Mouse (Mus musculus): ENCODE data around the gene Tcaim. TPM values are rescaled to one million over a fixed set of nuclear protein-coding genes. Genes with fewer than 3 reads are reported as not detected.
"Not testable (repeated sequence)": the region's sequence is repeated elsewhere in the genome, so short reads cannot be mapped to it uniquely, and the experiment has no call there.

The Tcaim gene
- total RNA-seq, 2 experiments from 2014 or later: 11.3 to 11.5 TPM

GRCm38 (mm10) chr9:122847811-122848311, 42.5 kb downstream of the Tcaim start:
- intact Hi-C loops (cut with DNase I); DNase-seq: not testable (repeated sequence)

DNA sequence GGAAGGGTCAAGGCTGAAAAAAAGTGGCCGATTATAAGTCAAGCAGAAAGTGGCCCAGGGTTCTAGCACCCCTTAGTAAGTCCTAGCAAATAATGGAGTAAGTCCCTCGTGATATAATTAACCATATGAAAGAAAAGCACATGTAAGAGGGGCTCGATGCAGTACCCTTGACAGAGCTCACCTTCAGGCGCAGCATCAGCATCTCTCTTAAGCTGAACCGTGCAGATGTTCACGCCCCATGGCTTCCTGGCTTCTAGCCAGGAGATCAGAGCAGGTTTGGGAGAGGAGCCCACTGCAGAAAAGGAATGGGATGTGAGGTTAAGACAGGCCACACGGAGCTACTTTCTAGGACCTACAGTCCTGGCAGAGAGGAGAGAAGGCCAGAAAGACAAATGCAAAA, 49.2 kb downstream of the Tcaim start:
- intact Hi-C loops (cut with DNase I): no loop called here

DNA sequence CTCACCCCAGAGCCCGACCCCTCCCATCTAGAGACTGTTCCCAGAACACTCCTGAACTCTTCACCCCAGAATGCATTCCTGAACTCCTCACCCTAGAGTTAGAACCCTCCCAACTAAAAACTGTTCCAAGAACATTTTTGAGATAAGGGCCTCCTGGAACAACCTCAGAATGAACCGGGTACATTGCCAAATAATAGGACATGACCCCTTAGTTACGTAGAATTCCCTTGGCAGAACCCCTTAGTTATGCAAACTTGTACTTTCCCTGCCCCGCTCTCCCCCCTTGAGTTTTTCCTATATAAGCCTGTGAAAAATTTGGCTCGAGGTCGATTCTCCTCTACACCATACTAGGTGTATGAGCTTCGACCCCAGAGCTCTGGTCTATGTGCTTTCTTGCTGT, 49.8 kb downstream of the Tcaim start:
- DNase-seq; intact Hi-C loops (cut with DNase I): not testable (repeated sequence)

More for the DNA sequence above, 49.2 kb downstream of the Tcaim start:
- DNase-seq: no peak

DNA sequence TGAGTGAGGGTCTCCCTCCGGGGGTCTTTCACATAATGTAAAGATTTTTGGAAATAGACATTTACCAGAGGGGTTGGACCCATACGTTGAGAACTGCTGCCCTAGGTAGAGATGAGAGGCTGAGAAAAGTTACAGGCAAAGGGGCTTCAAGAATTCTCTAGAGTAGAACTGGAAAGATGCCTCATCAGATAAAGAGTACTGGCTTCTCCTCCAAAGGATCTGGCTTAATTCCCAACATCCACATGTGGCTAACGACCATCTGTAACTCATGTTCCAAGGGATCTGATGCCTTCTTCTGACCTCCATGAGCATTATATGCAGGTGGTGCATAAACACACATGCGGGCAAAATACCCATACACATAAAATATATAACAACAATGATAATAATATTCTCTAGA, 50.3 kb downstream of the Tcaim start:
- intact Hi-C loops (cut with DNase I): no loop called here

GRCm38 (mm10) chr9:122856716-122857115, 51.4 kb downstream of the Tcaim start:
- intact Hi-C loops (cut with DNase I): no loop called here
- DNase-seq: no peak

More for the DNA sequence above, 50.3 kb downstream of the Tcaim start:
- DNase-seq: no peak

GRCm38 (mm10) chr9:122860752-122861151, 55.4 kb downstream of the Tcaim start:
- DNase-seq: no peak

DNA sequence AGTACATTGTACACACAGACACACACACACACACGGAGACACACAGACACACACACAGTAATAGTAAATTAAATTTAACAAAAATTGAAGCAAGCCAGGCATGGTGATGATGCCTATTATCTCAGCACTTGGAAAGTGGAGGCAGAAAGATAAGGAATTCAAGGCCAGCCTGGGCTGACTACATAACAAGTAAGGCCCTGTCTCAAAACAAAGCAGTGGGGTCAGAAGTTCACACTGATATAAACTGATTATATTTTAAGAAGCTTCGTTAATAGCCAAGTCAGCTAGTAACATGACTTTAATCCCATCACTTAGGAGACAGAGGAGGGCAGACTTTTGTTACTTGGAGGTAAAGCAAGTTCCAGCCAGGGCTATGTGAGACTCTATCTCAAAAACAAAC, 58.4 kb downstream of the Tcaim start:
- intact Hi-C loops (cut with DNase I): no loop called here
- no peak for DNase-seq

More at GRCm38 (mm10) chr9:122860752-122861151, 55.4 kb downstream of the Tcaim start:
- intact Hi-C loops (cut with DNase I): no loop called here

- no peak for DNase-seq
- intact Hi-C loops (cut with DNase I): no loop called here
Observed at GRCm38 (mm10) chr9:122864848-122865247, 59.5 kb downstream of the Tcaim start.

DNA sequence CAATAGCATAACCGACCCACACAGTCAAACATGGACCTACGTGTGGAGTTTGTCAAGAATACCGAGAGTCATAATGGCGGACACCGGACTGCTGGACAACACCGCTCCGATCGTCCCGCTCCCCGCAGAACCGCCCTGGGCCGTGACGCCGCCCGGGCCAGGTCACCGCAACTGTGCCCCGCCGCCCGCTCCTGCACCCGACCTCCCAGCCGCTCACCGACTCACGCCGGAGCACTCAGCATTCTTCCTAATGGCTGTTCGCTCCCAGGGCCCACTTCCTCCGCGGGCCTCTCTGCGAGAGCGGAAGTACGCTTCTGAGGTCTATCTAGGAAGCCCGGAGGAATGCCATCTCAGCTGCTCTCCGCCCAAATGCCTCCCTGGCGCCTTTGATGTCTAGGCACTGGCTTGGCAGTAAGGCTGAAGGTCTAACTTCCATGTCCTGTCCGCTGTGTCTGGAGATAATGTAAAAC, 60.4 kb downstream of the Tcaim start, which contains the start of gene Zfp445:
Zfp445 (minus strand) TSS at position 310 of the 470 bp plus-strand sequence.
- peak; percentile 78 for DNase-seq
- intact Hi-C loops (cut with DNase I): no loop called here

GRCm38 (mm10) chr9:122866192-122866591, 60.9 kb downstream of the Tcaim start:
- no peak for DNase-seq
- intact Hi-C loops (cut with DNase I): no loop called here

- DNase-seq: no peak
- intact Hi-C loops (cut with DNase I): no loop called here
Observed at GRCm38 (mm10) chr9:122872595-122872994, 67.3 kb downstream of the Tcaim start.

DNA sequence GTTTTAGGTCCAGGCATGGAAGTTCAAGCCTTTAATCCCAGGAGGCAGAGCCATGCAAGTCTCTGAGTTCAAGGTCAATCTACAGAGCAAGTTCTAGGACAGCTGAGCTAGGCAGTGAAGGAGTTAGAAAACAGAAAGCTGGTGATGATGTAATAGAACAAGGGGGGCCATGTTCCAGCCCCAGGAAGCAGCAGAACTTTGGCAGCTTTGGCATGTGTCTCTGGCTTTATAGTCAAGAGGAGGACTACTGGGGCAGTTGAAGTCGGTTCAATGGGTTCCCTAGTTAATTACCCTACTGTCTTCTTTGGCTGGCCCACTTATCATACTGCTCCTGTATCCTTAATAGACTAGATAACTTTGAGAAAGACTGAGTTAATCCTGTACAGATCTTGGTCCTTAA, 69.3 kb downstream of the Tcaim start:
- intact Hi-C loops (cut with DNase I): no loop called here
- DNase-seq: no peak

- intact Hi-C loops (cut with DNase I): no loop called here
- no peak for DNase-seq
Observed at GRCm38 (mm10) chr9:122875145-122875544, 69.8 kb downstream of the Tcaim start.

GRCm38 (mm10) chr9:122885385-122885784, 80.0 kb downstream of the Tcaim start, which contains the start of gene Zkscan7:
TSS of gene Zkscan7 (plus strand) at chr9:122885685.
- no peak for DNase-seq
- intact Hi-C loops (cut with DNase I): no loop called here

Other genes with a start within 250 kb of the Tcaim start
- not detected for gene Topaz1, start 58.2 kb upstream of the Tcaim start, total RNA-seq (2021)
- gene Gm35549, start 38.5 kb downstream of the Tcaim start, total RNA-seq (2021): not detected
- gene Zfp445, start 60.5 kb downstream of the Tcaim start, total RNA-seq (2021): 100 to 1,000 TPM; 202 to 204 TPM
- 1 to 10 TPM; 6.3 to 6.9 TPM for gene Zkscan7, start 80.1 kb downstream of the Tcaim start, total RNA-seq (2021)
- gene Zfp105, start 117.5 kb downstream of the Tcaim start, total RNA-seq (2021): 10 to 100 TPM; 10.6 to 11.7 TPM
- 10 to 100 TPM; 20.9 to 26.7 TPM for gene 1110059G10Rik, start 145.5 kb downstream of the Tcaim start, total RNA-seq (2021)
- gene Kif15, start 145.5 kb downstream of the Tcaim start, total RNA-seq (2021): 1 to 10 TPM; 6.3 to 6.7 TPM
- gene Tmem42, start 215.8 kb downstream of the Tcaim start, total RNA-seq (2021): 10 to 100 TPM; 22.4 to 28.7 TPM
- gene Tgm4, start 229.2 kb downstream of the Tcaim start, total RNA-seq (2021): 1 to 10 TPM in 1 of 2 experiments, under 1 TPM in 1; 0.74 to 1.3 TPM

Measured in left cerebral cortex, postnatal 4 days (tissue).